ENCODE assay signal across 11 mouse cellular contexts in the genomic region with DNA sequence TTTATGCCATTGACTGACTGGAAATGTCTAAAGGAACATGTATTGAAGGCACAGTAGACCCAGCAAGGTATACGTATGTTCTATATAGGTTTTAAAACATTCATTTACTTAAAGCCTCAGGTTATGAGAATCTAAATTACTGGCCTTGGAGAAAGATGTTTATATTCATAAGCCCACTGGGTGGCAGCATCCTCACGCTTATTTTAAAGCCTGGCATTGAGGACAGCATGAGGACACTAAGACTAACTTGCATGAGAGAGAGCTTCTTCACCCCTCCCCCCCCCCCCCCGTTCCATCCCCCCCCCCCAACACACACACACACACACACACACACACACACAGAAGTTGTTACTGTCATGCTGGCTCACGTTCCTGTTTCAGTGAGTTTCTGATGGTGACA. TPM values are rescaled to one million over a fixed set of nuclear protein-coding genes. Genes with fewer than 3 reads are reported as not detected.
A peak's percentile ranks its signal among the peaks of the same experiment; 100 is the strongest.
DNase-seq lines count a peak whose midpoint lies in the region; ATAC-seq lines count a peak whose summit lies in the region.
"Had no signal": no experiment of that assay in that cellular context is flagged by ENCODE, and none has a peak within 500 bp of the region (broad histone marks: within the 10 kb centered on the region; RNA-seq: fewer than 3 reads in every experiment).

No protein-coding gene starts in this region.

- H3K9me3 ChIP-seq in hindbrain, embryonic 16.5 days (ENCODE audit: control insufficient read depth, low read length), result no peaks in the 10 kb centered on the region
- H3K9me3 ChIP-seq in midbrain, embryonic 11.5 days (ENCODE audit: control insufficient read depth, low read length), result no peaks in the 10 kb centered on the region
- H3K9me3 ChIP-seq: heart, embryonic 13.5 days had no signal

- no peaks in the 10 kb centered on the region for H3K4me1 ChIP-seq in hindbrain, embryonic 16.5 days (ENCODE audit: control insufficient read depth, insufficient read depth, low read depth, low read length)
- no peaks in the 10 kb centered on the region for H3K4me1 ChIP-seq in midbrain, embryonic 11.5 days (ENCODE audit: control insufficient read depth, insufficient read depth, low read length)
- H3K4me1 ChIP-seq: heart, embryonic 13.5 days had no signal

- H3K36me3 ChIP-seq in hindbrain, embryonic 16.5 days (ENCODE audit: control insufficient read depth, insufficient read depth, low read length), result no peaks in the 10 kb centered on the region
- H3K36me3 ChIP-seq in midbrain, embryonic 11.5 days (ENCODE audit: control insufficient read depth, insufficient read depth, low read length), result no peaks in the 10 kb centered on the region
- H3K36me3 ChIP-seq: heart, embryonic 13.5 days had no signal

- no peak; the same call in 1 of the 2 replicates for ATAC-seq in cerebellum, adult (ENCODE audit: insufficient number of reproducible peaks, low FRiP score, low TSS enrichment)
- ATAC-seq in hindbrain, embryonic 16.5 days, result peak; percentile 77
- ATAC-seq in midbrain, embryonic 11.5 days (ENCODE audit: low FRiP score), result peak; percentile 66; the same call in 1 of the 2 replicates

- H3K4me3 ChIP-seq in hindbrain, embryonic 16.5 days (ENCODE audit: low read length), result no peak overlapping the region
- H3K4me3 ChIP-seq in midbrain, embryonic 11.5 days (ENCODE audit: low read depth, low read length), result no peak overlapping the region
- H3K4me3 ChIP-seq: heart, embryonic 13.5 days had no signal

- no peaks in the 10 kb centered on the region for H3K27me3 ChIP-seq in hindbrain, embryonic 16.5 days (replicated peaks; ENCODE audit: control insufficient read depth, insufficient read depth, low read length)
- no peaks in the 10 kb centered on the region for H3K27me3 ChIP-seq in midbrain, embryonic 11.5 days (ENCODE audit: control insufficient read depth, insufficient read depth, low read length)
- H3K27me3 ChIP-seq: heart, embryonic 13.5 days had no signal

- DNase-seq in cerebellum, adult 11 months, result peak; percentile 14
- DNase-seq in R1 (ENCODE audit: low read depth, low spot score), result peak; percentile 41
- DNase-seq in embryo, embryonic 11 days, result peak; percentile 50
- no peak for DNase-seq in midbrain, embryonic 11.5 days (ENCODE audit: low spot score, missing footprints)
- peak; percentile 49 for DNase-seq in telencephalon, adult 2 months (ENCODE audit: low read depth, low spot score)
- no peak for DNase-seq in urinary bladder, postnatal 25 days (ENCODE audit: low spot score)

- no peak overlapping the region for H3K4me2 ChIP-seq in hindbrain, embryonic 16.5 days (ENCODE audit: low read length)
- no peak overlapping the region for H3K4me2 ChIP-seq in midbrain, embryonic 11.5 days
- H3K4me2 ChIP-seq: heart, embryonic 13.5 days had no signal

- H3K27ac ChIP-seq in hindbrain, embryonic 16.5 days (ENCODE audit: low read depth, low read length), result no peak overlapping the region
- no peak overlapping the region for H3K27ac ChIP-seq in midbrain, embryonic 11.5 days (ENCODE audit: low read depth, low read length)
- H3K27ac ChIP-seq: heart, embryonic 13.5 days; macrophage had no signal

- WGBS in hindbrain, embryonic 16.5 days, result 22% methylated on average over 3 of the region's 4 CpGs
- 36% methylated on average over 3 of the region's 4 CpGs for WGBS in midbrain, embryonic 11.5 days

- H3K9ac ChIP-seq in hindbrain, embryonic 16.5 days (ENCODE audit: low read depth, low read length), result no peak overlapping the region
- H3K9ac ChIP-seq in midbrain, embryonic 11.5 days (ENCODE audit: low read length), result no peak overlapping the region
- H3K9ac ChIP-seq: heart, embryonic 13.5 days had no signal

RNA-seq across cellular contexts. Expression of gene Cst10, which starts 17.7 kb away (rescaled TPM):
- polyA plus RNA-seq in hindbrain, embryonic 16.5 days (2015; fragmentation: Nextera tagmentation; extraction: Ambion mirVana), result not detected in 2 replicates
- polyA plus RNA-seq in midbrain, embryonic 11.5 days (2014; fragmentation: Nextera tagmentation; extraction: Ambion mirVana), result not detected in 2 replicates
- polyA plus RNA-seq: C2C12; heart, embryonic 13.5 days; macrophage had no signal

Comparison
In these comparisons a context has a peak if more than half of its experiments do, and no peak if none do; other contexts are left out.
1. DNase-seq: peak in cerebellum, adult 11 months (single experiment), R1 (single experiment), embryo, embryonic 11 days (single experiment) and telencephalon, adult 2 months (single experiment); none in midbrain, embryonic 11.5 days (single experiment) and urinary bladder, postnatal 25 days (single experiment).